Mouse (Mus musculus): Measurements from ENCODE around the gene Slc25a40.

GRCm38 (mm10) chr5:8374297-8374906 is 48.2 kb upstream of the Slc25a40 start:
- TF ChIP-seq CTCF (IDR thresholded peaks at IDR 0.05; ENCODE audit: extremely low read depth, insufficient read depth, insufficient read length, insufficient replicate concordance) (no peak), POLR2A (IDR thresholded peaks at IDR 0.05; ENCODE audit: low read depth, low read length) (no peak)

All from spleen, adult 2 months (tissue).